Mouse (Mus musculus): ENCODE measurements at regions not wholly inside any gene's neighbourhood (a gene's known extent, or its start where the extent isn't known, plus 50 kb on each side); places are given as distances from the start of the nearest gene placed in this dataset.

DNA sequence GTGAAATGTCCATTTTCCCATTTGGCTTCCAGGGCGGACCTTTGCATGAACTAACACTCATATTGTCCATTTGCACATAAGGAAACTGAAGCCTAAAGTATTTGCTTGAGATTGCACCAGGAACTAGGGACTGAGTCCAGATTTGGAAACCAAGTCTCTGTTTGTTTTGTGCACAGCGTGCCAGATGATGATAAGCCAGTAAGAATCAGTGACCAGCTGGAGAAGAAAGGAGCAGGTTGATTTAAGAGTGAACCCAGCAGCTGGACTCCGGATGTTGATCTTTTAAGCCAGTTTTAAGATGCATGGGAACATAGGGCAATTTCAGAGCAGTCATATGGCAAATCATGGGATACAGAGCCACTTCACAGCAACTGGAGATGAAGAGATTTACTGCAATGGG, 987.1 kb downstream of the 4930447A16Rik start:
- no peak for TF ChIP-seq CTCF (IDR thresholded peaks at IDR 0.05; ENCODE audit: control insufficient read depth, insufficient read depth, insufficient replicate concordance, low read depth, low read length)
- no peak for TF ChIP-seq POLR2A (IDR thresholded peaks at IDR 0.05; ENCODE audit: control insufficient read depth, low read depth, low read length)
